Mouse (Mus musculus) stomach, embryonic 14.5 days (tissue): ENCODE measurements around the gene Ncmap. TPM values are rescaled to one million over a fixed set of nuclear protein-coding genes. Genes with fewer than 3 reads are reported as not detected.

Experiments
- ATAC-seq: fragments of 200-750 bp; cut with Nextera tagmentation; 2 replicates; pipeline ENCODE4 v1.8.0; 2017; ENCODE audit warnings: low read depth, moderate TSS enrichment; ENCODE audit not compliant: insufficient number of reproducible peaks, insufficient read depth, low FRiP score
- H3K27ac ChIP-seq: fragments of 300-500 bp; sonication (generic); 2 replicates; pipeline ENCODE4 v1.5.1; 2014; ENCODE audit warnings: mild to moderate bottlenecking, low read length, moderate library complexity, mixed read lengths
- H3K27me3 ChIP-seq: fragments of 300-500 bp; sonication (generic); 2 replicates; pipeline ENCODE4 v1.6.1; 2014; ENCODE audit warnings: low read length, control low read depth, mixed read lengths; ENCODE audit not compliant: control insufficient read depth, insufficient read depth
- H3K36me3 ChIP-seq: fragments of 300-500 bp; sonication (generic); 2 replicates; pipeline ENCODE4 v1.6.1; 2014; ENCODE audit warnings: mild to moderate bottlenecking, control low read depth, low read length, moderate library complexity, mixed read lengths; ENCODE audit not compliant: control insufficient read depth, insufficient read depth
- H3K4me1 ChIP-seq: fragments of 300-500 bp; sonication (generic); 2 replicates; pipeline ENCODE4 v1.6.1; 2014; ENCODE audit warnings: low read length, control low read depth, mixed read lengths; ENCODE audit not compliant: control insufficient read depth, insufficient read depth
- H3K4me2 ChIP-seq: fragments of 300-500 bp; sonication (generic); replicated peaks from 2 replicates; pipeline ENCODE4 v1.6.1; 2014; ENCODE audit warnings: low read depth, low read length, control low read depth
- H3K4me3 ChIP-seq: fragments of 300-500 bp; sonication (generic); 2 replicates; pipeline ENCODE4 v1.5.1; 2014; ENCODE audit warnings: low read depth, low read length, control low read depth
- H3K9ac ChIP-seq: fragments of 300-500 bp; sonication (generic); replicated peaks from 2 replicates; pipeline ENCODE4 v1.6.1; 2014; ENCODE audit warnings: low read depth, mild to moderate bottlenecking, control low read depth, low read length, moderate library complexity, mixed read lengths
- H3K9me3 ChIP-seq: fragments of 300-500 bp; sonication (generic); 2 replicates; pipeline ENCODE4 v1.6.1; 2016; ENCODE audit warnings: low read depth, low read length, control low read depth; ENCODE audit not compliant: control insufficient read depth
- WGBS: fragments of 180-500 bp; shearing (Covaris S2); extraction: QIAGEN DNeasy Blood & Tissue Kit; methylation state at CpG from one replicate; pipeline ENCODE4 v1.1.7; 2014; 5-methylcytosine and 5-hydroxymethylcytosine counted together
- polyA plus RNA-seq: library from polyadenylated mRNA; unstranded; fragments of >200 nt; fragmentation: Nextera tagmentation; extraction: Ambion mirVana; gene quantifications from 2 replicates; pipeline ENCODE4 v1.2.1, GENCODE M21; 2014

Ncmap gene
- polyA plus RNA-seq, 1 experiment from 2014 or later = 21.1 TPM

DNA sequence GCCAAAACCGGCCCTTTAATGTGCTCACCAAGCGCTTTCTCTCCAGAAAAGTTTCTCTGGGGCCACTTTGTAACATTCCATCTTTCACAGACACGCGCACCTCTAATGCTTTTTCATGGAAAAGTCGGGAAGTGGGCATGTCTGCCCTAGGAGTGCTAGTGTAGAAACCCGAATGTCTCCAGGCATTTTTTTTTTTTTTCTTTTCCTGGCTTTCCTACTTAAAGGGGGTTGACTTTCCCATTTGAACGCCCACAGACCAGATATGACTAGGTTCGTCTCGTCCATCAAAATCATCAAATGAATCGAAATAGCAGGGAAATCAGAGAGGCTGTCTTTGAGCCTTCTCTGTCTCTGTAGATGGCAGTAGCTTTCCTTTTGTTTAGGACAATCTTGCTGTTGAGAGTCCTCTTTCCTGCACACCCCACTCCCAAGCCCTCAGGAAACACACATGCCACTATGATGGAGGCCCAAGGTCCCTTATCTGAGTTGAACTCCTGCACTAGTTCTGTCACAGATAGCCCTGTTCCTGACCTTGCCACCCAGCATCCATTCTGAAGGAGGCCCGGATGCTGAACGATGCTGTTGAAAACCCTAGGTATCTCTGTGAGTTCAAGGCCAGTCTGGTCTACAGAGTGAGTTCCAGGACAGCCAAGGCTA is 44.1 kb downstream of the Ncmap start:
- Histone ChIP-seq H3K4me3 (peak overlapping the region; percentile 96), H3K36me3 (no peaks in the 10 kb centered on the region; the same call in 1 of the 2 replicates), H3K4me2 (peak overlapping the region; percentile 63), H3K4me1 (peaks cover 12% of the 10 kb centered on the region; the same call in 1 of the 2 replicates), H3K27ac (peak overlapping the region; percentile 98), H3K27me3 (no peaks in the 10 kb centered on the region), H3K9ac (peak overlapping the region; percentile 48), H3K9me3 (no peaks in the 10 kb centered on the region)
- ATAC-seq = no peak
- 12% methylated on average over 12 of the region's 12 CpGs for WGBS

- peak; percentile 95 for ATAC-seq
- Histone ChIP-seq H3K27ac (peak within 1 kb of the TSS; percentile 98), H3K9ac (peak within 1 kb of the TSS; percentile 98), H3K9me3 (no peaks in the 10 kb centered on the region), H3K4me2 (peak within 1 kb of the TSS; percentile 85), H3K4me1 (peaks cover 12% of the 10 kb centered on the region; the same call in 1 of the 2 replicates), H3K27me3 (no peaks in the 10 kb centered on the region), H3K4me3 (peak within 1 kb of the TSS; percentile 96), H3K36me3 (no peaks in the 10 kb centered on the region; the same call in 1 of the 2 replicates)
- WGBS = under 1% methylated on average over 69 of the region's 69 CpGs
Measured at GRCm38 (mm10) chr4:135353066-135353793, 44.8 kb downstream of the Ncmap start, which contains the start of gene Srrm1. Gene Srrm1, minus strand, starts transcription at chr4:135353321.

GRCm38 (mm10) chr4:135352326-135353065 is 45.5 kb downstream of the Ncmap start:
- H3K9ac ChIP-seq = peak overlapping the region; percentile 98
- peaks cover 12% of the 10 kb centered on the region; the same call in 1 of the 2 replicates for H3K4me1 ChIP-seq
- under 1% methylated on average over 67 of the region's 67 CpGs for WGBS
- no peaks in the 10 kb centered on the region for H3K9me3 ChIP-seq
- peak overlapping the region; percentile 96 for H3K4me3 ChIP-seq
- peak overlapping the region; percentile 85 for H3K4me2 ChIP-seq
- H3K27me3 ChIP-seq = no peaks in the 10 kb centered on the region
- H3K36me3 ChIP-seq = peaks cover 1% of the 10 kb centered on the region; the same call in 1 of the 2 replicates
- ATAC-seq = peak; percentile 24
- H3K27ac ChIP-seq = peak overlapping the region; percentile 98

GRCm38 (mm10) chr4:135337376-135337942 is 60.6 kb downstream of the Ncmap start:
- Histone ChIP-seq H3K27me3 (no peaks in the 10 kb centered on the region), H3K4me1 (0 out of 2 replicates have a peak, but pooled peaks cover 4% of the 10 kb centered on the region), H3K27ac (no peak overlapping the region), H3K4me2 (no peak overlapping the region), H3K9me3 (no peaks in the 10 kb centered on the region), H3K36me3 (peaks cover 87% of the 10 kb centered on the region), H3K9ac (no peak overlapping the region), H3K4me3 (no peak overlapping the region)
- WGBS = 80% methylated on average over 14 of the region's 14 CpGs
- no peak for ATAC-seq

DNA sequence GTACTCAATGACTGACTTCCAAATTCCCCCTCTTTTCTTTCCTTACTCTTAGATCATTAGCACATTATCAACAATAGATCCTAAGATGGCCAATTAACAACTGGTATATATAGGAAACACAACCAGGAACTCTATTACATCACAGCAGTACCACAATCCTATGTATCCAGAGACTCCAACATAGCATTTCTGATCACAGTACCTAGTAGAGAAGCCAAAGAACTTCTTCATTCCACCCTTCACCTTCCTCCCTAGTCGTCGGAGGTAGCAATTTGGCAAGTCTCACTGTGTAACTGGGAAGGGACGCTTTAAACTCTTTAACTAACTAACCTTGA is 62.0 kb downstream of the Ncmap start:
- no peak for ATAC-seq
- H3K27ac ChIP-seq = no peak overlapping the region

GRCm38 (mm10) chr4:135335327-135336022 is 62.6 kb downstream of the Ncmap start:
- no peaks in the 10 kb centered on the region for H3K9me3 ChIP-seq
- ATAC-seq = no peak
- no peak overlapping the region for H3K4me3 ChIP-seq
- WGBS = 74% methylated on average over 9 of the region's 9 CpGs
- peaks cover 88% of the 10 kb centered on the region for H3K36me3 ChIP-seq
- H3K27me3 ChIP-seq = no peaks in the 10 kb centered on the region
- no peak overlapping the region for H3K9ac ChIP-seq
- no peak overlapping the region for H3K4me2 ChIP-seq
- H3K27ac ChIP-seq = no peak overlapping the region
- 0 out of 2 replicates have a peak, but pooled peaks cover 4% of the 10 kb centered on the region for H3K4me1 ChIP-seq

More for the DNA sequence above, 62.0 kb downstream of the Ncmap start:
- 0 out of 2 replicates have a peak, but pooled peaks cover 4% of the 10 kb centered on the region for H3K4me1 ChIP-seq
- H3K4me3 ChIP-seq = no peak overlapping the region
- no peaks in the 10 kb centered on the region for H3K27me3 ChIP-seq
- WGBS = 83% methylated on average over 3 of the region's 3 CpGs
- H3K9ac ChIP-seq = no peak overlapping the region
- no peak overlapping the region for H3K4me2 ChIP-seq
- H3K36me3 ChIP-seq = peaks cover 86% of the 10 kb centered on the region
- no peaks in the 10 kb centered on the region for H3K9me3 ChIP-seq

- peaks cover 94% of the 10 kb centered on the region for H3K36me3 ChIP-seq
- WGBS = 83% methylated on average over 3 of the region's 3 CpGs
Measured at GRCm38 (mm10) chr4:135326469-135326868, 71.6 kb downstream of the Ncmap start.

More at GRCm38 (mm10) chr4:135326469-135326868, 71.6 kb downstream of the Ncmap start:
- ATAC-seq = no peak
- no peaks in the 10 kb centered on the region for H3K9me3 ChIP-seq
- no peak overlapping the region for H3K4me2 ChIP-seq
- H3K4me3 ChIP-seq = no peak overlapping the region
- no peaks in the 10 kb centered on the region for H3K4me1 ChIP-seq
- no peaks in the 10 kb centered on the region for H3K27me3 ChIP-seq
- no peak overlapping the region for H3K9ac ChIP-seq
- H3K27ac ChIP-seq = no peak overlapping the region
